Mouse (Mus musculus) erythroblast, embryonic 14.5 days (primary cell): Measurements from ENCODE around the gene Ldhb. TPM values are rescaled to one million over a fixed set of nuclear protein-coding genes. Genes with fewer than 3 reads are reported as not detected.
"Not testable (repeated sequence)": the region's sequence is repeated elsewhere in the genome, so short reads cannot be mapped to it uniquely, and the experiment has no call there.

Source experiments
- H3K27me3 ChIP-seq: 2 replicates; pipeline ENCODE4 v1.6.1; 2012; ENCODE audit warnings: inconsistent platforms; ENCODE audit not compliant: control insufficient read depth
- H3K36me3 ChIP-seq: 2 replicates; pipeline ENCODE4 v1.6.1; 2012; ENCODE audit warnings: mild to moderate bottlenecking, inconsistent platforms; ENCODE audit not compliant: control insufficient read depth
- H3K4me1 ChIP-seq: 2 replicates; pipeline ENCODE4 v1.6.1; 2012; ENCODE audit warnings: inconsistent platforms; ENCODE audit not compliant: control insufficient read depth
- H3K4me3 ChIP-seq: replicated peaks from 2 replicates; pipeline ENCODE3; 2012; ENCODE audit warnings: moderate library complexity, mild to moderate bottlenecking, inconsistent platforms
- H3K9me3 ChIP-seq: 2 replicates; pipeline ENCODE4 v1.6.1; 2012; ENCODE audit warnings: low read length, inconsistent platforms, mixed read lengths; ENCODE audit not compliant: control insufficient read depth
- GATA1 ChIP-seq: IDR thresholded peaks from 2 replicates; pipeline ENCODE4 v1.6.1; 2012; ENCODE audit warnings: low read length, inconsistent platforms, mixed read lengths
- TAL1 ChIP-seq: IDR thresholded peaks from 3 replicates; pipeline ENCODE4 v1.6.1; 2012; ENCODE audit warnings: low read length, inconsistent platforms, mixed read lengths
- polyA plus RNA-seq: library from polyadenylated mRNA; stranded (reverse); fragments of >175 nt; gene quantifications from 2 replicates; pipeline ENCODE4 v1.2.3, GENCODE M21; 2012

Gene Ldhb
- polyA plus RNA-seq, 1 experiment, result not detected

DNA sequence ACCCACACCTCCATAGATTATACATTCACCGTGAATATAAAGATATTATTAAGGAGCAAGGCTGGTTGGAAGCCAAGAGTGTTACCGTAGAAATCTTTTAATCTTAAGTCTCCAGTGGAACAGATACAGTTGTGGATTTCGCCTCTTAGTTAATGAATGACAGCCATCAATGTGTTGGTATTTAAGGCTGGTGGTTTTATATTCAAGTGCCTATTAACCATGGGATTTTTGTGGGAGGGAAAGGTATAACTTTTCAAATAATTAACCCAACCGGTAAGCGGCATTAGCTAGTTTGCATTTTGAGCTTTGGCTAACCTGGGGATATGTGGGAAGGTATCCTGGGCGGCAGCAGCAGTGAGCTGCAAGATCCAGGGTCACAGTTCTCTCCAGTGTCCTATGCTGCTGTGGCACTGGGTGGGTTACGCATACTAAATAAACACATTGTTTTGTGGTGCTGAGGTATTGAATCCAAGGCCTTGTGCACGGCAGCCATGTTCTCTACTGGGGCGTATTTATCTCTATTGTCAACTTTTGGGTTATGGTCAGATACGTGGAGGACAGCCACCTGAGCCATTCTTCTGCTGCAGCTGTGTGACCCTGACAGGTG, 5.1 kb downstream of the Ldhb start:
- TF ChIP-seq TAL1 (no peak), GATA1 (no peak)
- Histone ChIP-seq H3K4me1 (no peaks in the 10 kb centered on the region), H3K4me3 (no peak overlapping the region), H3K27me3 (peaks cover 10% of the 10 kb centered on the region), H3K9me3 (no peaks in the 10 kb centered on the region), H3K36me3 (no peaks in the 10 kb centered on the region)

DNA sequence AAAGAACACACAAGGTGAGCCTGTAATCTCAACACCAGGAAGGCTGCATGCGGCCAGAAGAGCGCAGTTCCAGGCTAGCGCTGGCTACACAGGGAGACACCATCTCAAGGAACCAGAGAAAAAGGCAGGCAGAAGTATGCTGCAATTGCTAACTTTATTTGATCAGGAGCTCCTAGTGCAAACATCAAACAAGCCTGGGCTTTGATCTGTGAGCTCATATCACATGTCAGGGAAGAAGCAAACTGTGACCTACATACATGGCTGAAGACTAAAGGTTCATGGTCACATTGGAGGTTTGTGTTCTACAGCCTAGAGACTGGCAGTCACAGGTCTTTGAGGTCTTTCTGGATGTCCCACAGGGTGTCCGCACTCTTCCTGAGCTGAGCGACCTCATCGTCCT, 17.6 kb downstream of the Ldhb start:
- H3K4me3 ChIP-seq, H3K36me3 ChIP-seq, H3K9me3 ChIP-seq, H3K27me3 ChIP-seq, H3K4me1 ChIP-seq: not testable (repeated sequence)

DNA sequence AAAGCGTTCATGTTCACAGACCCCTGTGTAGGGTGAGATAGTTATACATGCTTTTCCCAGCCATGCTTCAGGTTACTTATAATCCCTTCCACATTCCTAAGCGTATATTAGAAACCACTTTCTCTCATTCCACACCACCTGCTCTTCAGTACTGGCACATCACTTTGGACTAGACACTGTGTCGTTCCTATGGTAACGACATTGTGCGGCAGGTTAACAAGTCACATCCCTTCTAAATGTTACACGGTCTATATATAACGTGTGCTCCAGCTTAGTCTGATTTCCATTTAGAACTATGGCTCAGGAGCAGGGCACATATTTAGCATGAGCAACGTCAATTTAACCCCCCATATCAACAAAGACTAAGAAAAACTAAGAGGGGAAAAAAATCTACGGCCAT, 20.1 kb downstream of the Ldhb start:
- H3K4me3 ChIP-seq, result no peak overlapping the region
- no peak for TF ChIP-seq TAL1
- TF ChIP-seq GATA1, result no peak

DNA sequence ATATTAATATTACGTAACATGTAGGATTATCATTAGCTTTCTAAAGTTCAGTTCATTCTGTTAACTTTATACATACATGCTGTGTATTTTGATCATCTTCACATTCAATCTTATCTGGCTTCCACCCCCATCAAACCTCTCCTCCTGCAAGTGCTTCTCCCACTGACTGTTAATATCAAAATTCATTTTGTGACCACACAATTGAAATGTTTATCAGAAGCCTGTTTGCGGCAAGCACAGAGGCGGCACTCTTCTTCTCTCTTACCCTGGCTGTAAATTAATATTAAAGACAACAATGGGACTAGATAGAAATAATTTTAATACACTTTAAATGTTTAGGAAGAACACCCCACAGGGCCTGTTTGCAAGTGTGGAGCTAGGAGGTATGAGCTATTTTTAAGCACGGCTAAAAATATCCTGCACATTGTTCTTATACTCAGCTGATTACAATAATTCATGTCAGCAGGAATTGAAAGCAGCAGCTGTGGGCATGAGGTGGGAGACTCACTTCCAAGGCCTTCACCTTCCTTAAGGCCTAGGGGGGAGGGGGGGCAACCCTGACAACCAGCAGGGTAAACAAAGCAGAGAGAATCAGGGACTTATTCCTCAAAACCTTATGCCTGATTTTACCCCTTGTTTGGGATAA, 22.2 kb downstream of the Ldhb start:
- Histone ChIP-seq H3K4me3 (no peak overlapping the region), H3K4me1 (no peaks in the 10 kb centered on the region), H3K9me3 (no peaks in the 10 kb centered on the region), H3K27me3 (no peaks in the 10 kb centered on the region), H3K36me3 (no peaks in the 10 kb centered on the region)
- TF ChIP-seq TAL1 (no peak), GATA1 (no peak)

More for the DNA sequence above, 20.1 kb downstream of the Ldhb start:
- H3K4me1 ChIP-seq, result no peaks in the 10 kb centered on the region
- no peaks in the 10 kb centered on the region for H3K36me3 ChIP-seq
- no peaks in the 10 kb centered on the region for H3K27me3 ChIP-seq
- H3K9me3 ChIP-seq, result no peaks in the 10 kb centered on the region

DNA sequence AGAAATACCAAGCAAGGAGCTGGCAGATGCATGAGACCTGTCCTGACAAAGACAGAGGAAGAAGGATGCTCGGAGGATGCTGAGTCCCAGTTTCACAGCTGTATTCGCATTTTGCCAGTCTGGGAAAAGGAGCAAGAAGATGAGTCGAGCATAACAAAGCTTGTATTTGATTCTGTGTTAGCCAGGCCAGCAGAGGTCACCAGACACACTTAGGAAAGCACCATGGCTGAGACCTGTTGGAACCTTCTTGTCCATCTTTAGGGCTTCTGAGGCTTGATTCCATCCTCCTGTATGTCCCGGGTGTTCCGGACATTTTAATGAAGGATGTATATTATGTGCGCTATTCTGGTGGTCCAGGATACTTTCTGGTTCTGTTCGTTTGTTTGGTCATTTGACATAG, 30.5 kb downstream of the Ldhb start:
- Histone ChIP-seq H3K36me3 (no peaks in the 10 kb centered on the region), H3K4me3 (no peak overlapping the region), H3K9me3 (no peaks in the 10 kb centered on the region), H3K4me1 (no peaks in the 10 kb centered on the region), H3K27me3 (no peaks in the 10 kb centered on the region)
- TF ChIP-seq TAL1, result no peak
- TF ChIP-seq GATA1, result no peak

DNA sequence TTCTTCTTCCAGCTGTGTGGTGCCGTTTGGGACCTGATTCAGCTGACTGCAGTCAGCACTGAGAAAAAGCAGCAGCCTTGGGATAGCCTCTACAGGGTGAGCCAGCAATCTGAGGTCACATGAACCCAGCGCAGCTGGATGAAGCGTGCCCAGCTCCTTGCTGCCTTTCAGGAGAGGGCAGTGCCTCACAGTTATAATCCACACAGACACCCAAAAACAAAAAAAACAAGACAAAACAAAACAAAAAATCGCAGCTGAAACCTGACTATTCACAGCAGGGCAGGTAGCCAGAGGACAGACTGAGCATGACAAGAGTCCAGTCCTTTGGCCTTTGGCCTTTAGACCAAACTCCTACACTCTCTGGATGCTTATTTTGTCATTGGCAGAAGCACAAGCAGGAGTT, 35.0 kb downstream of the Ldhb start, which contains the start of gene Gys2:
Gene Gys2 (minus strand): TSS at position 309 of the 403 bp plus-strand sequence.
- Histone ChIP-seq H3K4me1 (no peaks in the 10 kb centered on the region), H3K4me3 (peak within 1 kb of the TSS; percentile 46), H3K27me3 (no peaks in the 10 kb centered on the region), H3K9me3 (no peaks in the 10 kb centered on the region), H3K36me3 (no peaks in the 10 kb centered on the region)
- TF ChIP-seq TAL1, result no peak
- no peak for TF ChIP-seq GATA1

DNA sequence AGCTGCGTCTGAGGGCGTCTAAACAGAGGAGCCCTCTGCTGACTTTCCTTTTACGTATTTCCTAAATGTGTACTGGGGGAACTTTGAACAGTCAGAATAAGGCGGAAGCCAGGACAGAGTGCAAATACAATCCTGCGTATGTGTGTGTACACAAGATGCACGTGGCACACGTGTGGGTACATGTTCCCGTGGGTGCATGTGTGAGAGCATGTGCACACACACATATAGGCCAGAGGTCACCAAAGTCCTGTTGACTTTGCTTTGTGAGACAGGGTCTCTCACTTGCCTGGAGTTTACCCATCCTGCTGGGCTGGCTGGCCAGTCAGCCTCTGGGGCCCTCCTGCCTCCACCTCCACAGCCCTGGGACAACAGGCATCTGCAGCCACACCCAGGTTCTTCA, 36.6 kb downstream of the Ldhb start:
- H3K9me3 ChIP-seq, result no peaks in the 10 kb centered on the region
- peak overlapping the region; percentile 2 for H3K4me3 ChIP-seq
- H3K4me1 ChIP-seq, result no peaks in the 10 kb centered on the region
- H3K36me3 ChIP-seq, result no peaks in the 10 kb centered on the region
- no peak for TF ChIP-seq TAL1
- no peak for TF ChIP-seq GATA1
- H3K27me3 ChIP-seq, result no peaks in the 10 kb centered on the region

DNA sequence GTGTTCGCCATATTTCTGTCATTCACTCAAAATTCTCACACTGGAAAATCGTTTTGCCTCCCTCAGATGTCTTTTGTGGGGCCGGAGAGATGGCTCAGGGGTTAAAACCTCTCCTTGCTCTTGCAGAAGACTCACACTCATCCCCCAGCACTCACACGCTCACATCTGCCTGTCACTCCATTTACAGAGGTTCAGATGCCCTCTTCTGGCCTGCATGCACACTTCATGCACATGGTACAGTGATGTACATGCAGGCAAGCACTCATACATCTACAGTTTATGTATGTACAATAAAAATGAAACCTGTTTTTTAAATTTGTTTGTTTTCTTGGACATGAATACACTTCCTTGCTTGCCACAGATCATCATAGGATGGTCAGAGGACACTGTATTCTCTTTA, 38.2 kb downstream of the Ldhb start:
- TF ChIP-seq TAL1 (no peak), GATA1 (no peak)
- no peak overlapping the region for H3K4me3 ChIP-seq
- no peaks in the 10 kb centered on the region for H3K36me3 ChIP-seq
- no peaks in the 10 kb centered on the region for H3K27me3 ChIP-seq
- no peaks in the 10 kb centered on the region for H3K4me1 ChIP-seq
- H3K9me3 ChIP-seq, result no peaks in the 10 kb centered on the region

DNA sequence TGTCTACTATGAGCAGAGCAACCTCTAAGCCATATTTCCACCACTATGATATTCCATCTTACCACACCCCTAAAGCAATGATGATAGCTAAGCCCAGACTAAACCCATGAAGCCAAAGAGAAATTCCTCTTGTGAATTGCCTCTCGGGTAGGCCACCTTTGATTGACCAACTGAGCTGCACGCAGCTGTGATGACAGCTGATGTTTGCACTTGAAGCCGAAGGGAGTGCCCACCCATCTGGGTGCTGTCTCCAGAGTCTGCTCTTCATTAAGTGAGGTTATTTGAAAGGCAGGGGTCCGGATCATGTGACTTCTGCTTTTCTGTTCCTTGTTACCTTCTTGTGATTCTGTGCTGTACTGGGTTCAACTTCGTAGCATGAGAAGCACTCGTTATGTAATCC, 45.6 kb downstream of the Ldhb start:
- H3K9me3 ChIP-seq, result no peaks in the 10 kb centered on the region
- H3K36me3 ChIP-seq, result no peaks in the 10 kb centered on the region; the same call in 1 of the 2 replicates
- H3K27me3 ChIP-seq, result no peaks in the 10 kb centered on the region
- no peak for TF ChIP-seq TAL1
- H3K4me3 ChIP-seq, result no peak overlapping the region
- H3K4me1 ChIP-seq, result no peaks in the 10 kb centered on the region

DNA sequence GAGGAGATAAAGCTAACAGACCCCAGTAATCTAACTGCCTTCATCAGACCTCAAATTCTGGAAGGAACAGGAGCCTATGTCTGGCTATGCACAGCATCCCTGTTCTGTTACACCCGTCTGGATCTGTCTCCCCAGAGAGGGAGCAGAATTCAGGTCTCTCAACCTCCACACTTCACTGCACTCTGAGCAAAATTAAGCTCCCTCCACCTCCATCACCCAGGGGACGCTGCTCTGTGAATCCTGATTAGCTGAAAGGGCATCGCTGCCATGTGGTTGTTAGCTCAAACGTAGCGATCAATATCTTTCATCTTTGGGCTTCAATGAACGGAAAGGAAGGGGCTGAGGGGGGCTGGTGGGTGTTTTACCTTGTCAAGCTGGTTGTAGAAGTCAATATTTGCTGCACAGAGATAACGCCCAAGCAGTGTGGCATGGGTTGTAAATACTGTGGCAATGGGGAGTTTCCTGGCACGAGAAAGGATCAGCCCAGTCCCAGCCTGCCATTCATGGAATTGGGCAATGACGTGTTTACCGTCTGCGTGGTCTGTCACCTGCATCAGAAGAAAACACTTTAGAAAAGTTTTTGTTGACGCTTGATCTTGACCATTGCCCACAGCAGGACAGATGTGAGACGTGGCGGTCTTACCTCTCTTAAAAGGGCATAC, 48.6 kb downstream of the Ldhb start:
- no peak overlapping the region for H3K4me3 ChIP-seq
- TF ChIP-seq GATA1, result no peak
- no peak for TF ChIP-seq TAL1
- H3K9me3 ChIP-seq, result no peaks in the 10 kb centered on the region
- H3K36me3 ChIP-seq, result no peaks in the 10 kb centered on the region; the same call in 1 of the 2 replicates
- no peaks in the 10 kb centered on the region for H3K4me1 ChIP-seq
- H3K27me3 ChIP-seq, result no peaks in the 10 kb centered on the region
